Mouse (Mus musculus) spleen, postnatal 36 days (tissue): Measurements from ENCODE around the gene Stim2.

ENCODE experiments used
- DNase-seq, 2 experiments: peaks; one replicate each; pipeline ENCODE4 v3.0.0; 2022; ENCODE audit warnings: low spot score in 2 of 2, mixed read lengths in 1 of 2

The Stim2 gene

GRCm38 (mm10) chr5:54113284-54113683 lies 115.0 kb downstream of the Stim2 start:
- DNase-seq: peak; percentile 33 to 47

GRCm38 (mm10) chr5:54116538-54116937 lies 118.2 kb downstream of the Stim2 start:
- DNase-seq: no peak

GRCm38 (mm10) chr5:54118410-54119212 lies 120.3 kb downstream of the Stim2 start:
- no peak for DNase-seq

- DNase-seq: no peak
Observed at GRCm38 (mm10) chr5:54148091-54148795, 149.9 kb downstream of the Stim2 start.

GRCm38 (mm10) chr5:54154503-54155226 lies 156.4 kb downstream of the Stim2 start:
- DNase-seq: no peak

GRCm38 (mm10) chr5:54155227-54155776 lies 157.0 kb downstream of the Stim2 start:
- no peak for DNase-seq

- no peak for DNase-seq
Observed at GRCm38 (mm10) chr5:54155916-54156315, 157.6 kb downstream of the Stim2 start.

- no peak for DNase-seq
Observed at GRCm38 (mm10) chr5:54156944-54157527, 158.7 kb downstream of the Stim2 start.

GRCm38 (mm10) chr5:54158230-54158629 lies 159.9 kb downstream of the Stim2 start:
- DNase-seq: no peak

- DNase-seq: no peak
Observed at GRCm38 (mm10) chr5:54159156-54159793, 161.0 kb downstream of the Stim2 start.

GRCm38 (mm10) chr5:54160561-54160960 lies 162.3 kb downstream of the Stim2 start:
- no peak for DNase-seq

GRCm38 (mm10) chr5:54163890-54164289 lies 165.6 kb downstream of the Stim2 start:
- DNase-seq: no peak
